Mouse (Mus musculus): ENCODE measurements around the gene Olfr777.
"Not testable (repeated sequence)": the region's sequence is repeated elsewhere in the genome, so short reads cannot be mapped to it uniquely, and the experiment has no call there.

Gene Olfr777

GRCm38 (mm10) chr10:129271081-129271535, at the start of gene Olfr777:
TSS of gene Olfr777 (minus strand) at chr10:129271485.
- no peak for DNase-seq (ENCODE audit: low spot score in 2 of 2)

- no peak for DNase-seq (ENCODE audit: low spot score in 2 of 2)
Measured at GRCm38 (mm10) chr10:129317817-129318216, 46.5 kb upstream of the Olfr777 start, which contains the start of gene Olfr780. TSS of gene Olfr780 (plus strand) at chr10:129318117.

GRCm38 (mm10) chr10:129313521-129313920, 42.2 kb upstream of the Olfr777 start:
- not testable (repeated sequence) for DNase-seq (ENCODE audit: low spot score in 2 of 2)

- DNase-seq (ENCODE audit: low spot score in 2 of 2): not testable (repeated sequence)
Measured at GRCm38 (mm10) chr10:129312973-129313372, 41.7 kb upstream of the Olfr777 start.

- DNase-seq (ENCODE audit: low spot score in 2 of 2): no peak
Measured at GRCm38 (mm10) chr10:129258827-129259226, 12.5 kb downstream of the Olfr777 start, which contains the start of gene Olfr776. TSS of gene Olfr776 (plus strand) at chr10:129259127.

GRCm38 (mm10) chr10:129248112-129248511, 23.2 kb downstream of the Olfr777 start, which contains the start of gene Olfr775:
TSS of gene Olfr775 (plus strand) at chr10:129248412.
- DNase-seq (ENCODE audit: low spot score in 2 of 2): no peak

- no peak for DNase-seq (ENCODE audit: low spot score in 2 of 2)
Measured at GRCm38 (mm10) chr10:129235904-129236303, 35.4 kb downstream of the Olfr777 start, which contains the start of gene Olfr774. TSS of gene Olfr774 (plus strand) at chr10:129236204.

- DNase-seq (ENCODE audit: low spot score in 2 of 2): peak in 1 of 2 experiments; percentile 7
Measured at GRCm38 (mm10) chr10:129230737-129231136, 40.5 kb downstream of the Olfr777 start.

All from left cerebral cortex, adult 9 months (tissue).